Mouse (Mus musculus): ENCODE measurements around the gene Arfgap1. TPM values are rescaled to one million over a fixed set of nuclear protein-coding genes. Genes with fewer than 3 reads are reported as not detected.
A peak's percentile ranks its signal among the peaks of the same experiment; 100 is the strongest.

Arfgap1 gene
- 11.9 and 12.5 TPM in 2 replicates for total RNA-seq (2015; ENCODE audit: low replicate concordance)
- 11.2 and 21.0 TPM in 2 replicates for total RNA-seq (2017; ENCODE audit: low replicate concordance)

- ATAC-seq (replicated peaks; ENCODE audit: low FRiP score, poor library complexity, severe bottlenecking) = peak; percentile 94
These were observed at the start of gene Arfgap1 for GRCm38 (mm10) chr2:180967010-180967763. Gene Arfgap1 (plus strand): TSS chr2:180967225.

GRCm38 (mm10) chr2:180919913-180920809, 46.9 kb upstream of the Arfgap1 start:
- ATAC-seq (replicated peaks; ENCODE audit: low FRiP score, poor library complexity, severe bottlenecking) = peak; percentile 49

GRCm38 (mm10) chr2:180920810-180921400, 46.1 kb upstream of the Arfgap1 start, which contains the start of gene Ythdf1:
Gene Ythdf1 (minus strand): TSS chr2:180920949.
- ATAC-seq (replicated peaks; ENCODE audit: low FRiP score, poor library complexity, severe bottlenecking) = peak; percentile 91

GRCm38 (mm10) chr2:180922739-180923138, 44.3 kb upstream of the Arfgap1 start:
- no peak for ATAC-seq (replicated peaks; ENCODE audit: low FRiP score, poor library complexity, severe bottlenecking)

GRCm38 (mm10) chr2:180925176-180925575, 41.8 kb upstream of the Arfgap1 start:
- peak; percentile 55 for ATAC-seq (replicated peaks; ENCODE audit: low FRiP score, poor library complexity, severe bottlenecking)

GRCm38 (mm10) chr2:180928723-180929122, 38.3 kb upstream of the Arfgap1 start, which contains the start of gene Birc7:
Gene Birc7 (plus strand): TSS chr2:180929023.
- no peak for ATAC-seq (replicated peaks; ENCODE audit: low FRiP score, poor library complexity, severe bottlenecking)

- no peak for ATAC-seq (replicated peaks; ENCODE audit: low FRiP score, poor library complexity, severe bottlenecking)
These were observed 34.6 kb upstream of the Arfgap1 start for GRCm38 (mm10) chr2:180932418-180932817.

- ATAC-seq (replicated peaks; ENCODE audit: low FRiP score, poor library complexity, severe bottlenecking) = no peak
These were observed 26.8 kb upstream of the Arfgap1 start for GRCm38 (mm10) chr2:180940187-180940586.

GRCm38 (mm10) chr2:180941869-180942268, 25.2 kb upstream of the Arfgap1 start:
- ATAC-seq (replicated peaks; ENCODE audit: low FRiP score, poor library complexity, severe bottlenecking) = no peak

- ATAC-seq (replicated peaks; ENCODE audit: low FRiP score, poor library complexity, severe bottlenecking) = no peak
These were observed 17.1 kb upstream of the Arfgap1 start for GRCm38 (mm10) chr2:180949947-180950346.

- no peak for ATAC-seq (replicated peaks; ENCODE audit: low FRiP score, poor library complexity, severe bottlenecking)
These were observed 14.3 kb upstream of the Arfgap1 start for GRCm38 (mm10) chr2:180952731-180953171.

- ATAC-seq (replicated peaks; ENCODE audit: low FRiP score, poor library complexity, severe bottlenecking) = no peak
These were observed 13.4 kb upstream of the Arfgap1 start for GRCm38 (mm10) chr2:180953638-180954037.

GRCm38 (mm10) chr2:180954061-180955047, 12.7 kb upstream of the Arfgap1 start, which contains the start of gene Nkain4:
Gene Nkain4 (minus strand): TSS chr2:180954699.
- no peak for ATAC-seq (replicated peaks; ENCODE audit: low FRiP score, poor library complexity, severe bottlenecking)

GRCm38 (mm10) chr2:180959605-180960004, 7.4 kb upstream of the Arfgap1 start:
- no peak for ATAC-seq (replicated peaks; ENCODE audit: low FRiP score, poor library complexity, severe bottlenecking)

- ATAC-seq (replicated peaks; ENCODE audit: low FRiP score, poor library complexity, severe bottlenecking) = no peak
These were observed 6.8 kb upstream of the Arfgap1 start for GRCm38 (mm10) chr2:180960187-180960586.

- no peak for ATAC-seq (replicated peaks; ENCODE audit: low FRiP score, poor library complexity, severe bottlenecking)
These were observed 4.3 kb upstream of the Arfgap1 start for GRCm38 (mm10) chr2:180962616-180963308.

GRCm38 (mm10) chr2:180963956-180964355, 3.1 kb upstream of the Arfgap1 start:
- ATAC-seq (replicated peaks; ENCODE audit: low FRiP score, poor library complexity, severe bottlenecking) = peak; percentile 63
